ENCODE assay signal across 20 mouse cellular contexts in the genomic region with DNA sequence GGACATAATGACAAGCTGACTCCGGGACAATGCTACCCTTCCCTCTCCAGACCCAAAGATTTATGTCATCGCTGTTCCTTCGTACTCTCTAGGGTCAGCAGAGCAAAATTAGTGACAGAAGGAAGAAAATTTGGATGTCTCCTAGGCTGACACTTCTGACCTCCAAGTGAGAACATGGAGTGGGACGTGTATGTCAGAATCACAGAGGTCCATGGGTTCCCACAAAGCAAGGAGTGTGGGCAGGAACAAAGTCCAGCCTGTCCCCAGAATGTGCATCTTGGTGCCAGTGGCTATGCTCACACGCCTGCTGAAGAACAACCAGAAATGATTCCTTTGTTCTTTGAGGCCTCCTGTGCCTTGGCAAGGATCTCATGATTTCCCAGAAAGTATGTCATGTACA. TPM values are rescaled to one million over a fixed set of nuclear protein-coding genes. Genes with fewer than 3 reads are reported as not detected.
DNase-seq lines count a peak whose midpoint lies in the region; ATAC-seq and TF ChIP-seq lines count a peak whose summit lies in the region.
"Had no signal": no experiment of that assay in that cellular context is flagged by ENCODE, and none has a peak within 500 bp of the region (broad histone marks: within the 10 kb centered on the region; RNA-seq: fewer than 3 reads in every experiment).

No protein-coding gene starts in this region.

- H3K4me1 ChIP-seq in kidney, adult 2 months (ENCODE audit: control insufficient read depth, insufficient read depth, low read length), result peaks cover 16% of the 10 kb centered on the region
- no peaks in the 10 kb centered on the region for H3K4me1 ChIP-seq in lung, embryonic 16.5 days (replicated peaks; ENCODE audit: control insufficient read depth, insufficient read depth, low read length)
- H3K4me1 ChIP-seq in brown adipose tissue, adult 24 weeks (ENCODE audit: control insufficient read depth, insufficient read depth, insufficient read length, low read length), result peaks cover 5% of the 10 kb centered on the region; the same call in 1 of the 2 replicates
- H3K4me1 ChIP-seq: embryonic facial prominence, embryonic 13.5 days had no signal

- H3K4me2 ChIP-seq in lung, embryonic 16.5 days (ENCODE audit: low read depth, low read length), result no peak overlapping the region
- H3K4me2 ChIP-seq: embryonic facial prominence, embryonic 13.5 days; forebrain, embryonic 13.5 days; forebrain, embryonic 15.5 days had no signal

- TF ChIP-seq CTCF in kidney, adult 2 months (conservative IDR thresholded peaks at IDR 0.05; ENCODE audit: insufficient read depth, insufficient read length, low read depth, low read length), result no peak
- no peak for TF ChIP-seq CTCF in layer of hippocampus, adult 2 months (conservative IDR thresholded peaks at IDR 0.05)

- 72% methylated on average over 5 of the region's 5 CpGs for WGBS in kidney, adult 2 months
- WGBS in lung, embryonic 16.5 days, result 74% methylated on average over 5 of the region's 5 CpGs

- ATAC-seq in lung, embryonic 16.5 days (ENCODE audit: low read depth), result peak; percentile 66
- ATAC-seq: forebrain, embryonic 13.5 days; forebrain, embryonic 15.5 days; forebrain, postnatal 0 days had no signal

- H3K4me3 ChIP-seq in kidney, adult 2 months (ENCODE audit: insufficient read depth, low read depth, low read length), result no peak overlapping the region
- no peak overlapping the region for H3K4me3 ChIP-seq in layer of hippocampus, adult 2 months
- no peak overlapping the region for H3K4me3 ChIP-seq in lung, embryonic 16.5 days (ENCODE audit: low read length)
- no peak overlapping the region for H3K4me3 ChIP-seq in brown adipose tissue, adult 24 weeks (ENCODE audit: insufficient read depth, low read depth, low read length)
- H3K4me3 ChIP-seq: embryonic facial prominence, embryonic 13.5 days; forebrain, embryonic 13.5 days; forebrain, embryonic 15.5 days had no signal

- no peak overlapping the region for H3K9ac ChIP-seq in lung, embryonic 16.5 days (ENCODE audit: low read length)
- H3K9ac ChIP-seq: embryonic facial prominence, embryonic 13.5 days; forebrain, embryonic 13.5 days; forebrain, embryonic 15.5 days; forebrain, postnatal 0 days had no signal

- no peaks in the 10 kb centered on the region for H3K27me3 ChIP-seq in kidney, adult 2 months (replicated peaks; ENCODE audit: control insufficient read depth, insufficient read depth, low read length)
- no peaks in the 10 kb centered on the region for H3K27me3 ChIP-seq in lung, embryonic 16.5 days (ENCODE audit: control insufficient read depth, insufficient read depth, low read depth, low read length)
- H3K27me3 ChIP-seq: embryonic facial prominence, embryonic 13.5 days; forebrain, embryonic 13.5 days; forebrain, embryonic 15.5 days had no signal

- H3K36me3 ChIP-seq in kidney, adult 2 months (ENCODE audit: control insufficient read depth, insufficient read depth, low read length), result no peaks in the 10 kb centered on the region; the same call in 1 of the 2 replicates
- H3K36me3 ChIP-seq in lung, embryonic 16.5 days (ENCODE audit: control insufficient read depth, insufficient read depth, low read length), result peaks cover 59% of the 10 kb centered on the region

- no peak for TF ChIP-seq POLR2A in kidney, adult 2 months (IDR thresholded peaks at IDR 0.05; ENCODE audit: low read depth, low read length)

- DNase-seq in kidney, adult 2 months, result peak; percentile 56
- DNase-seq in kidney, adult 8-10 months, result no peak
- no peak for DNase-seq in layer of hippocampus, adult 2 months (ENCODE audit: low spot score in 2 of 2)
- DNase-seq in layer of hippocampus, postnatal 36 days, result no peak
- no peak for DNase-seq in lung, postnatal 4 days
- no peak for DNase-seq in frontal cortex, postnatal 25 days (ENCODE audit: low spot score in 2 of 2)
- DNase-seq: adrenal gland, adult 2 months; adrenal gland, postnatal 10 days; adrenal gland, postnatal 25 days; cerebellum, adult 11-12 months; cerebellum, adult 2 months; cerebellum, adult 9-10 months; cerebellum, postnatal 10 days; cerebellum, postnatal 25 days; forebrain, postnatal 0 days had no signal

- no peaks in the 10 kb centered on the region for H3K9me3 ChIP-seq in lung, embryonic 16.5 days (ENCODE audit: control insufficient read depth, low read length)
- H3K9me3 ChIP-seq: embryonic facial prominence, embryonic 13.5 days; forebrain, embryonic 13.5 days; forebrain, embryonic 15.5 days had no signal

- H3K27ac ChIP-seq in kidney, adult 2 months (ENCODE audit: insufficient read depth, low read depth, low read length), result no peak overlapping the region
- H3K27ac ChIP-seq in layer of hippocampus, adult 2 months, result peak overlapping the region; percentile 28; the same call in 1 of the 2 replicates
- no peak overlapping the region for H3K27ac ChIP-seq in lung, embryonic 16.5 days (ENCODE audit: low read length)
- H3K27ac ChIP-seq in brown adipose tissue, adult 24 weeks (replicated peaks; ENCODE audit: low read depth, low read length), result peak overlapping the region; percentile 38
- H3K27ac ChIP-seq: embryonic facial prominence, embryonic 13.5 days; forebrain, embryonic 13.5 days; forebrain, embryonic 15.5 days had no signal

RNA-seq across cellular contexts. Expression of a gene that starts 28.4 kb away (rescaled TPM):
- 240 and 258 TPM in 2 replicates for polyA plus RNA-seq in kidney, adult 2 months (2012; rRNA removed)
- 100 to 1,000 TPM; 147 to 152 TPM for total RNA-seq in layer of hippocampus, adult 2 months (2021)
- total RNA-seq in layer of hippocampus, postnatal 36 days (2021), result 100 to 1,000 TPM; 151 to 155 TPM
- 67.5 and 74.5 TPM in 2 replicates for polyA plus RNA-seq in lung, embryonic 16.5 days (2015; fragmentation: Nextera tagmentation; extraction: Ambion mirVana)
- polyA plus RNA-seq in brown adipose tissue, adult 24 weeks (2012; ENCODE audit: insufficient read depth, insufficient read length, missing spikeins), result 7.1 and 9.6 TPM in 2 replicates

RNA-seq across cellular contexts. Expression of a gene that starts 31.8 kb away (rescaled TPM):
- polyA plus RNA-seq in kidney, adult 2 months (2012; rRNA removed), result 382 and 459 TPM in 2 replicates
- 10 to 100 TPM; 25.0 to 25.6 TPM for total RNA-seq in layer of hippocampus, adult 2 months (2021)
- total RNA-seq in layer of hippocampus, postnatal 36 days (2021), result 10 to 100 TPM; 24.3 to 24.5 TPM
- 72.0 and 76.0 TPM in 2 replicates for polyA plus RNA-seq in lung, embryonic 16.5 days (2015; fragmentation: Nextera tagmentation; extraction: Ambion mirVana)
- polyA plus RNA-seq in brown adipose tissue, adult 24 weeks (2012; ENCODE audit: insufficient read depth, insufficient read length, missing spikeins), result 31.1 and 34.2 TPM in 2 replicates

Comparison
In these comparisons a context has a peak if more than half of its experiments do, and no peak if none do; other contexts are left out.
1. H3K27ac ChIP-seq: peak in layer of hippocampus, adult 2 months (single experiment) and brown adipose tissue, adult 24 weeks (single experiment); none in kidney, adult 2 months (single experiment) and lung, embryonic 16.5 days (single experiment).